Mouse (Mus musculus): ENCODE measurements around the gene Gga1. TPM values are rescaled to one million over a fixed set of nuclear protein-coding genes. Genes with fewer than 3 reads are reported as not detected.

The Gga1 gene
- polyA plus RNA-seq, 1 experiment: 71.2 TPM

- Histone ChIP-seq H3K36me3 (ENCODE audit: control insufficient read depth, insufficient read depth) (peaks cover 60% of the 10 kb centered on the region), H3ac (ENCODE audit: control insufficient read depth, insufficient read length, low read depth) (no peak overlapping the region), H3K79me2 (ENCODE audit: control insufficient read depth, insufficient read depth) (peaks cover 20% of the 10 kb centered on the region), H3K4me3 (ENCODE audit: insufficient read depth, poor library complexity, severe bottlenecking) (no peak overlapping the region), H3K79me3 (ENCODE audit: low read depth) (peaks cover 11% of the 10 kb centered on the region), H3K27me3 (ENCODE audit: control insufficient read depth, insufficient read depth, insufficient read length) (no peaks in the 10 kb centered on the region)
- TF ChIP-seq CTCF (IDR thresholded peaks at IDR 0.05; ENCODE audit: control insufficient read depth, insufficient read depth, insufficient read length) (no peak), MYOG (IDR thresholded peaks at IDR 0.05; ENCODE audit: control insufficient read depth, extremely low read depth, insufficient read length) (no peak), FOSL1 (IDR thresholded peaks at IDR 0.05; ENCODE audit: insufficient read depth, low read length, poor library complexity, severe bottlenecking) (no peak), USF1 (IDR thresholded peaks at IDR 0.05; ENCODE audit: low read depth) (no peak), MAX (IDR thresholded peaks at IDR 0.05) (no peak), CEBPB (IDR thresholded peaks at IDR 0.05; ENCODE audit: low read depth) (no peak), MYOD1 (IDR thresholded peaks at IDR 0.05; ENCODE audit: control insufficient read depth, insufficient read length, low read depth) (no peak)
Measured at GRCm38 (mm10) chr15:78940325-78940724, 63.3 kb downstream of the Gga1 start.

- peaks cover 45% of the 10 kb centered on the region for H3K36me3 ChIP-seq (ENCODE audit: control insufficient read depth, insufficient read depth)
- no peaks in the 10 kb centered on the region for H3K27me3 ChIP-seq (ENCODE audit: control insufficient read depth, insufficient read depth, insufficient read length)
- H3K79me2 ChIP-seq (ENCODE audit: control insufficient read depth, insufficient read depth): no peaks in the 10 kb centered on the region
- H3K4me3 ChIP-seq (ENCODE audit: insufficient read depth, poor library complexity, severe bottlenecking): no peak overlapping the region
- peak overlapping the region; percentile 49 for H3ac ChIP-seq (ENCODE audit: control insufficient read depth, insufficient read length, low read depth)
- TF ChIP-seq FOSL1 (IDR thresholded peaks at IDR 0.05; ENCODE audit: insufficient read depth, low read length, poor library complexity, severe bottlenecking) (no peak), CTCF (IDR thresholded peaks at IDR 0.05; ENCODE audit: control insufficient read depth, insufficient read depth, insufficient read length) (peak; percentile 22)
- no peaks in the 10 kb centered on the region for H3K79me3 ChIP-seq (ENCODE audit: low read depth)
Measured at GRCm38 (mm10) chr15:78942663-78943062, 65.7 kb downstream of the Gga1 start.

Small RNAs within 50 kb of the gene (microRNA-seq; reads per million reads assigned to microRNA genes)
- gene Mir6955 (ENCODE audit: borderline microRNAs expressed): 0.24 reads per million

Other genes with a start within 250 kb of the Gga1 start
- gene Elfn2, start 158.4 kb upstream of the Gga1 start, polyA plus RNA-seq (2012; fragmentation: generic; extraction: Trizol): not detected
- gene Mfng, start 103.7 kb upstream of the Gga1 start, polyA plus RNA-seq (2012; fragmentation: generic; extraction: Trizol): not detected
- 0.73 TPM for gene Card10, start 74.1 kb upstream of the Gga1 start, polyA plus RNA-seq (2012; fragmentation: generic; extraction: Trizol)
- gene Cdc42ep1, start 34.6 kb upstream of the Gga1 start, polyA plus RNA-seq (2012; fragmentation: generic; extraction: Trizol): 55.2 TPM
- 1.3 TPM for gene Lgals2, start 21.7 kb upstream of the Gga1 start, polyA plus RNA-seq (2012; fragmentation: generic; extraction: Trizol)
- 0.07 TPM for gene Gm49510, start 22.5 kb downstream of the Gga1 start, polyA plus RNA-seq (2012; fragmentation: generic; extraction: Trizol)
- gene Sh3bp1, start 22.6 kb downstream of the Gga1 start, polyA plus RNA-seq (2012; fragmentation: generic; extraction: Trizol): 23.4 TPM
- gene Pdxp, start 36.7 kb downstream of the Gga1 start, polyA plus RNA-seq (2012; fragmentation: generic; extraction: Trizol): 25.1 TPM
- gene Lgals1, start 49.5 kb downstream of the Gga1 start, polyA plus RNA-seq (2012; fragmentation: generic; extraction: Trizol): 18,755 TPM
- gene Nol12, start 57.7 kb downstream of the Gga1 start, polyA plus RNA-seq (2012; fragmentation: generic; extraction: Trizol): 108 TPM
- gene Triobp, start 70.5 kb downstream of the Gga1 start, polyA plus RNA-seq (2012; fragmentation: generic; extraction: Trizol): 35.7 TPM
- 111 TPM for gene H1f0, start 151.3 kb downstream of the Gga1 start, polyA plus RNA-seq (2012; fragmentation: generic; extraction: Trizol)
- gene Galr3, start 164.7 kb downstream of the Gga1 start, polyA plus RNA-seq (2012; fragmentation: generic; extraction: Trizol): not detected
- 45.6 TPM for gene Ankrd54, start 185.7 kb downstream of the Gga1 start, polyA plus RNA-seq (2012; fragmentation: generic; extraction: Trizol)
- gene Eif3l, start 198.0 kb downstream of the Gga1 start, polyA plus RNA-seq (2012; fragmentation: generic; extraction: Trizol): 369 TPM
- gene Micall1, start 231.7 kb downstream of the Gga1 start, polyA plus RNA-seq (2012; fragmentation: generic; extraction: Trizol): 12.7 TPM

All from C2C12 (cell line).